Mouse (Mus musculus) regulatory T cell (primary cell): ENCODE results near the gene Gprc5c.

Source experiments
- in situ Hi-C: fragments of 300-600 bp; cut with MboI, MseI; formaldehyde crosslinking; loops from one replicate; pipeline ENCODE4 v1.15.1; 2025; ENCODE audit warnings: high pct_unique_total_duplicates

Gene Gprc5c

DNA sequence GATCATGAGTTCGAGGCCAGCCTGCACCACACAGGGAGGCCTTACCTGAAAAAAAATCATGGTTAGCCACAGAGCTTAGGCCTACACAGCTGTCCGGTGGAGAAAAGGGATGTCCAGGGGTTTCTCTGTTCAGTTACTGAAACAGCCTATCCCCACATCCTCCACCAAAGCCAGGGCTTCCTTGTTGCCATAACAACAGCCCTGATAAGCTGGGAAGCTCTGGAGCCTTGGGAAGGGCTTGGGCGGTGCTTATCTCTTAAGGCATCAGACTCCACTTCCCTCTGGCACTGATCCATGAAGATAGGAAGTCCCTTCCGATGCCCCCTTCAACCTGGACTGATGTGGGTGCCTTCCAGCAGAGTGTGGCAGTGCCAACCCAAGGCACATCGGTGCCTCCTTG lies 17.8 kb upstream of the Gprc5c start:
- in situ Hi-C loops, result no loop called here

DNA sequence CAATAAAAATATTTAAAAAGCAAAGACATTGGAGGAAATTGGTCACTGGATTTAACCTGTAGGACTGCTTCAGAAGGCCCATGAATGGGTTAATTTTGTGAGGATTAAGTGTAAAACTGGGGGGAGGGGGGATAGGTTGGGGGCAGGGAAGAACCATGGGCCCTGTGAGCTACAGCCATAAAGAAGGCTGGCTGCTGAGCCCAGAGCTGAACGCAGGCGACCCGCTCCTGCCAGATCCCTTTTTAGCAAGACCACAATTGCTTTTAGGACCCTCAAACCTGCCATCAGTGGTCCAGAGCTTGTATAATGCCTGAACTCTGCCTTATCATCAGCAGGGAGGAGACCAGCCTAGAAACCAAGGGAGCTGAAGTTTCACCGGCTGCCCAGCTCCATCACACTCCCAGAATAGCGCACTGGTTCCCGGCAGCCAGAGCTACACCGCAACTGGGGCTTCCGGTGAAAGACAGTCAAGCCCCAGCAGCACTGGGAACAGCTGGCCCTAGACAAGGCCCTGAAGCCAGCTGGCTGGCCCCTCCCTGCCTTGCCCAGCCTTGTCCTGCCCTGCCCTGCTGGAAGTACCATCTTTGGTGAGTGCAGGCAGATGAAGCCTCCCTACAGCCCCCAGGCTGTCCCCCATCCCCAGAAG lies 7.0 kb upstream of the Gprc5c start:
- in situ Hi-C loops, result no loop called here

DNA sequence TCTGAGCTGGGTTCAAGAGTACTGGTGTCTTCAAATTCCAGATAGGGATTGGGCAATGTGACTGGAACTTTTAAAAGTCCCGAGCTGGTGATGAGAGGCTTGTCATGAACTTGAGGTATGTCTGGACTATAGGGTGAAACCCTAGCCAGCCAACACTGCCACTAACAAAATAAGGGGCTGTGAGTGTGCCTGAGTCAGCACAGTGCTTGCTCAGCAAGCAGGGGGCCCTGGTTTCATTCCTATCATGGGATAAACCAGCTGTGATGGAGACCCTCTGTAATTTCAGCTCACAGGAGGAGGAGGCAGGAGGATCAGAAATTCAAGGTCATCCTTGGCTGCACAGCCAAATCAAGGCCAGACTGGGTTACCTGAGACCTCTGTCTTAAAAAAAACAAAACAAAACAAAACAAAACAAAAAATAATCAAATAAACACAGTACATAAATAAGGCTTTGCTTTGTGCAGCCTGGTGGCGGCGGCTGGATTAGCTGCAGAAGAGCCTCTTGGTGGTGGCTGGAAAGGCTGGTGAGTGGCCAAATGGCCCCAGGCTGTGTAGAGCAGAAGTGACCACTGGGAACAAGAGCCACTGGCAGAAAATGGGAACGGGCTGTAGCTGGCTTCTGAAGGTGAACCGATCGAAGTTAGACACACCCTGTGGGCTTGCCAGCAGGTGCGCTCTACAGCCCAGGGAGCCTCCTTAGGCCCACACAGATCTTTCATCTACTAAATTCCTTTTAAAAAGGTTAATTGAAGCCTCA lies 6.3 kb upstream of the Gprc5c start:
- in situ Hi-C loops, result no loop called here

DNA sequence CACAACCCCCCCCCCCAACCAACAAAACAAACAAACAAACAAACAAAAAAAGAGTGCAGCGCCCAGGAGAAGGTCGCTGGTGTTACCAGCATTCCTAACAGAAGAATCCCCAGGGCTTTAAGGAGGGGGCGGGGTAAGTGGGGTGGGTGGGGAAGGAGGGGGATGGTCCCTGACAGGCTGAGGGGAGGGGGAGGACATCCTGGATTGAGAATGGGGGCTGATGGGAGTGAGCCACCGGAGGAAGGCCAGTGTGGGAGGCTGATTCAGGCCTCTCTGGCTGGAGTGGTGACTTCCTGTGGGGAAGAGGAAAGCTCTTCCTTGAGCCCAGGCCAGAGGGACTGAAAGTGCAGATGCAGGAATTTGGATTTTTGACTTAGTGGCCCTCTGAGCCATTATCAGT lies 4.6 kb upstream of the Gprc5c start:
- in situ Hi-C loops, result no loop called here

GRCm38 (mm10) chr11:114847008-114847407 lies 3.9 kb upstream of the Gprc5c start:
- in situ Hi-C loops, result no loop called here

DNA sequence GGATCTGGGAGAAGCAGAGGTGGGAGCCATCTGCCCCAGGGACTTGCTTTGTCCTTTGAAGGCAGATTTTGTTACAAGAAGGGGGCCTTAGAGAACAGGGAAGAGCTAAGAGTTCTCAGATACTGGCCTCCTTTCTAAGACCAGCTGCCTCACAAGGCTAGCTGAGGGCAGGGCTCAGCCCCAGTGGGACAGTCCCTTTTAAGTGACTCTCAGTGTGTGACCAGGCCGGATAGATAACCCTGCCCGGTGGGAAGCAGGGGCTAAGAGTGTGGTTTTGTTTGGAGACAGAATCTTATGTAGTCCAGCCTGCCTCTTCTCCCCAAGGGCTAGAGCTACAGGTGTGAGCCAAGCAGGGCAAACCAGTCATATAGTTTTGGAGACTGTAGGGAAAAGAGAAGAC lies 1.4 kb upstream of the Gprc5c start:
- in situ Hi-C loops, result no loop called here

DNA sequence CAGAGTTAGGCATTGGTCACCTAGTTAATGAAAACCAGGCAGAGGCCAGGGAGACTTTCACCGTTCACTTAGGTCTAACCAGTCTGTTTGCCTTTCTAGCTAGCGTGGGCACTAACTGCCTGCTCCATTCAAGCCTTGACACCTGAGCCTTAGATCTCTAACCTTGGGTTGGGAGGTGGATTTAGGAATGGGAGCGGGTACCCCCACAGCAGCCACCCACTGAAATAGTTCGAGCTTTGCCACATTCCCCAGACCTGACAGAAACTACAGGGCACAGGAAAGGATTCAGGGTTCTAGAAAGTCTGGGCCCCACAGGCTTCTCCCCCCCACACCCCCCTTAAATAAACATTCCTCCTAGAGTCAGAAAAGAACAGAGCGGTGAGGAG lies 893 bp upstream of the Gprc5c start:
- in situ Hi-C loops, result no loop called here

DNA sequence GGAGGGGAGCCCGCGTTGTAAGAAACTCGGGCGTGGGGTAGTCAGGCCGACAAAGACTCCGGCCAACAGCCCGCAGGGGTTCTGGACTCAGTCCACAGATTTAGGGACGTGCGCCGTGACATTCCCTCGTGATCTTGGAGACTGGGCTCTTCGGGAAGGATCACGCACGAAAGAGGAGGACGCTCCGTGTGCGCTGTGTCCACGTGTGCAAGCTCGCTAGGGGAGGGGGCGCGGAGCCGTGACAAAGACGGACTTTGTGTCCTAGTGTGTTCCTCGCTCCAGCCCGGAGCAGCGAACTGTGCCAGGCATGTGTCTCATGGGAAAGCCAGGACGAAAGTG lies 286 bp downstream of the Gprc5c start:
- in situ Hi-C loops, result no loop called here

DNA sequence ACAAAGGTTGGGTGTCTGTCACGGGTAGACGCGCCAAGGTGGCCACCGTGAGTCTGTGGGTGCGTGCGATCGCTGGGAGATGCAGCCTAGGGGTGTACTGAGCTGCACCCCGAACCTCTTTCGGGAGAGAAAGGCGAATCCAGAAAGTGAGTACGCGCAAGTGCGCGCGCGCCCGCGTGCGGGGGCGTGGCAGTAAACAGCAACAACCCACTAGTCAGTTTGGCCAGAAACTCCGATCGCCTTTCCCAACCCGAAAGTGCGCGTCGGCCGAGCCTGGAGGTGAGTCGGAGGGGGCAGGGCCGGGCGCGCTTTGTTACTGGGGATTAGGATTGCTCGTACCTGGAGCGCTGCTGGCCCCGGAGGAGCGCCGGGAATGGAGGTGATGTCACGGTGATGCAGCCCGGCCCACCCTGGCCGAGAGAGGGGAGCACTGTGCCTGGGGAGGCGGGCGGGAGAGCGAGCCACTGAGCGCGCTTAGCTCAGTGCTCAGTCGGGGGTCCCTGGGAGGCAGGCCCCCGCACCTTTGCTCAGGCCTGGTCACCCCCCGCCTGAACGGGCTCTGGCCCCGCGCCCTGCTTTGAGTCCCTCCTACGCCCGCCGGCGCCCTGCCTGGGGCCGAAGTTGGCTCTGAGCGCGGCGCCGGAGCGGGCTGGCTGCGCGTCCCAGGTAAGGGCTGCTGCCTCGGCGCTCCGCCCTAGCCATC lies 807 bp downstream of the Gprc5c start:
- in situ Hi-C loops, result no loop called here

- in situ Hi-C loops, result no loop called here
Observed at GRCm38 (mm10) chr11:114852311-114853173, 1.6 kb downstream of the Gprc5c start.

GRCm38 (mm10) chr11:114853174-114853838 lies 2.4 kb downstream of the Gprc5c start:
- in situ Hi-C loops, result no loop called here

DNA sequence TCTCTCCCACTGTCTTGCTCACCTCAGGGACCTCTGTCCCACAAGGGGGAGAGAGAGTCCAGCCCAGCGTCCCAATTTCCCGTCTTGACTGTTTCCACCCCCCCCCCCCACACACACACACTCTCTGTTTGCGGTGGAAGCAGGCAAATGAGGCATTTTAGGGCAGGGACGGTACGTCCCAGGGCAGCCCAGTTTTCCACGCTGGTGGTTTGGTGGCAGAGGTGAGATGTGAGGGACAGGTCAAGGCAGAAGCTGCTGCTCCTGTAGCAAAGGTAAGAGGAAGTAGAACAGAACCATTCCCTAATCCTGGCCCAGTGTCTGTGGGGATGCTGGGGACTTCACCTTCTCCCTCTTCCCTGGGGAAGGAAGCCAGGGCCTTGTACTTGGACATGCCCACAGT lies 3.6 kb downstream of the Gprc5c start:
- in situ Hi-C loops, result no loop called here

DNA sequence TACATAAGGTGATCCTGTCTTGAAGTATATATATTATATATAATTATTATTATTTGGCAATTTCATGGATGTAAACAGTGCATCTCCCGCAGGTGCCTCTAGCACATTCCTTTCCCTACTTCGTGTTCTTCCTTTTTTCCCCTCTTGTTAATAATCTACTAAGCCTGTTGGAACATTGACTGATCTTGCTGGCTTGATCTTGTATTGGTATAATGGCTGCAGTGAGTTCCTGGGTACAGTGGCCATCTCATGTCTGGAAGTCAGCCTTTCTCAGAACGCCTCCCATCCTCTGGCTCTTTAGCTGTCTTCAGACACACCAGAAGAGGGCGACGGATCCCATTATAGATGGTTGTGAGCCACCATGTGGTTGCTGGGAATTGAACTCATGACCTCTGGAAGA lies 5.2 kb downstream of the Gprc5c start:
- in situ Hi-C loops, result no loop called here

DNA sequence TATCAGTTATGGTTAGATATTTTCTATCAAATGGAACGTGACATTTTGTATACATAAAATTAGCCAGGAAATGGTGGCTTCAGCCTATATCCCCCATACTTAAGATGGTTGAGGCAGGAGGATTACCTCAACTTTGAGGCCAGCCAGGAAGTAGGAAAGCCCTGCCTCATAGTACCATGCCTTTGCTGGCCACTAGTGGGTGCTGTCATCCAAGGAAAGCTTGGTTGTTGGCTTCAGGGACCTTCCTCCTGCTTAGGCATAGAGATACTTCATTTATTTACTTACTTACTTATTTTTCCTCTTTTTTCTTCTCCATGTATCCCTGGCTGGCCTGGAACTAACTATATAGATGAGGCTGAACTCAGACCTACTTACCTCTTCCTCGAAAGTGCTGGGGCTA lies 7.7 kb downstream of the Gprc5c start:
- in situ Hi-C loops, result no loop called here

DNA sequence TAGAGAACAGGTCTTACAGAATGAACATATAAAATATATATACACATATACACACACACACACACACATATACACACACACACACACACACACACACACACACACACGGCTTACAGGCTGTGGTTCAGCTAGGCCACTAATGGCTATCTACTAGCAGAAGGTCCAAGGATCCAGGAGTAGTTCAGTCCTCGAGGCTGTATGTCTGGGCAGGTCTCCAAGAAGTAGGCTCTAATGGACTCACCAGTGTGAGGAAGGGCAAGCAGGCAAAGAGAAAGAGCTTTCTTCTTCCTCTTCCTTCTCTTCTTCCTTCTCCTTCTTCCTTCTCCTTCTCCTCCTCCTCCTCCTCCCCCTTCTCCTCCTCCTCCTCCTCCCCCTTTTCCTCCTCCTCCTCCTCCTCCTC lies 10.1 kb downstream of the Gprc5c start:
- in situ Hi-C loops, result no loop called here

- in situ Hi-C loops, result no loop called here
Observed at GRCm38 (mm10) chr11:114862687-114863086, 11.7 kb downstream of the Gprc5c start.

GRCm38 (mm10) chr11:114863918-114864420 lies 13.0 kb downstream of the Gprc5c start:
- in situ Hi-C loops, result no loop called here

DNA sequence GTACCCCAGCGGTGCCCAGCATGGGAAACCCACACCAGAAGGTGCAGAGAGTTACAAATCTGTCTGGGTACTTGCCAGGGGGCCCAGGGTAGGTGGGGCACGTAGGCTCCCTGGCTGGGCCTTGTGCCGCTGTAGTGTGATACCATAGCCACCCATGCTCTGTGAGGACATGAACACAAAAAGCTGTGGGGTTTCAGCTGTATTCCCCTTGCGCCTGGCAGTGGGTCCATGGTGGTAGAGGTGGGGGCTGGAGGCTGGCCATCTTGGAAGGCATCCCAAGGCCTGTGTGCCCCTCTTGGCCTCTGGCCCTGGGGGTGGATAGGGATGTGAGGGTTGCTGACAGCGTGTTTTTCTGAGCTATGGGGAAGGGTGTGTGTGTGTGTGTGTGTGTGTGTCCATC lies 15.0 kb downstream of the Gprc5c start:
- in situ Hi-C loops, result no loop called here

DNA sequence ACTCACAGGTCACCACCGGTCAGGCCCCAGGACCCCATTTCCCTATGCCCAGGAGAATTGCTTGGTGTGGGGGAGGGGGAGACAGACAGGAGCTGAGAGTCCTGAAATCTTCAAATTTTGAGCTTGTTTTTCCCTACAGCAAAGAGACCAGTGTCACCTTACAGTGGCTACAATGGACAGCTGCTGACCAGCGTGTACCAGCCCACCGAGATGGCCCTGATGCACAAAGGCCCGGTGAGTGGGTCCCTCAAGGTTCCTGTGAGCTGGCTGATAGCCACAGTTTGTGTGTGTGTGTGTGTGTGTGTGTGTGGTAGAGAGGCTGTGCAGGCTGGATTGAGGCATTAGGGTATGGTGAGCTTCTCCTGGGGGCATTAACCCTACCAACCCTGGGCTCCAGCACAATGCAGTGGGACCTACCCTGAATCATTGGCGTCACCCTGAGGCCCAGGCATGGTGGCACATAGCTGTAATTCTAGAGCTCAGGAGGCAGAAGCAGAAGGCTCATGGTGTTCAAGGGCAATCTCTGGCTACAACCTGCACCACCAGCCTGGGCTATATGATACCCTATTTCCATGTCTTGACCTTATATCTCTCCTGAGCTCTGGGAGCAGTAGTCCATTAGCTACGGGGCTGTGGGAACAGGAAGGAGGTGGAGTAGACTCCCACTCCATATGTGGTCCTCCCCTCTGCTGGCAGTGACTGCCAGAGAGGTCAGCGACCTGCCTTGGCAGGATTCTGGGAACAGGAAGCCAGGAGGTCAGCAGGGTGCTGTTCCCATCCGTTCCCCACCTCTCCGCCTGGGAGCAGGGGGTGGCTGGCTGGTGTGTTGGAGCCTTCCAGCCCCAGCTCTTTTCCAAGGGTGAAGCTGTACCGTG lies 15.8 kb downstream of the Gprc5c start:
- in situ Hi-C loops, result no loop called here
